Mouse (Mus musculus): ENCODE data around the gene Tent4a.
A peak's percentile ranks its signal among the peaks of the same experiment; 100 is the strongest.
"Not testable (repeated sequence)": the region's sequence is repeated elsewhere in the genome, so short reads cannot be mapped to it uniquely, and the experiment has no call there.

The Tent4a gene

DNA sequence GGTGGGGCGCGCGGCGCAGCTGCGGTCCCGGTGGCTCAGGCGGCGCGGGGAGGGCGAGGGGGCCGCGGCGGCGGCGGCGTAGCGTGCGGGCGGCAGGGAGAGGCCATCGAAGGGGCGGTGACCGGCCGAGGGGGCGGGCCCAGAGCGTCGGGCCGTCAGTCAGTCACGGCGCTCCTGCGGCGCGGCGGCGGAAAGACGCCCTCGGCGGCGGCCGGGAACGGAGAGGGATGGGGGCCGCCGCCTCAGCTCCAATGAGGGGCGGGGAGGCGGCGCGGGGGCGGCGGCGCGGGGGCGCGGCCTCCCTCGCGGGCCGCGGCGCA, at the start of gene Tent4a:
TSS of gene Tent4a (minus strand) at position 284 of the 320 bp plus-strand sequence.
- DNase-seq (ENCODE audit: low spot score): no peak

DNA sequence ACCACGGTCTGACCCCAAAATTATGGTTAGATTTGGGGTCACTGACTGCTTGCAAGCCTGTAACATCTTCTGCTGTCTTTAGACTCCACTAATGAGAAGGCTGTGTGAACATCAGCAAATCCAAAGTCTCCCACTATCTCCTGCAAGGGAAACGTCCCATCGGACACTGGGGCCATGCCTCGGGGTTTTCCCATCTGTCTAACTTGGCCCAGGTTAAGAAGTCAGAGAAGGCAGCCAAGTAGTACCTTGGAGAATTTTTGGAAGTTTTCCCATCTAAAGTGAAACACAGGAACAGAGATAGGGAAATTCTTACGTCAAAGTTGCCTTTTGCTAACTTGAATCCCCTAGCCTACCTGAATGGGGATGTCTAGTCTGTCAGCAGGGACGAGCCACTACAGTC, 49.2 kb upstream of the Tent4a start:
- no peak for DNase-seq (ENCODE audit: low spot score)

DNA sequence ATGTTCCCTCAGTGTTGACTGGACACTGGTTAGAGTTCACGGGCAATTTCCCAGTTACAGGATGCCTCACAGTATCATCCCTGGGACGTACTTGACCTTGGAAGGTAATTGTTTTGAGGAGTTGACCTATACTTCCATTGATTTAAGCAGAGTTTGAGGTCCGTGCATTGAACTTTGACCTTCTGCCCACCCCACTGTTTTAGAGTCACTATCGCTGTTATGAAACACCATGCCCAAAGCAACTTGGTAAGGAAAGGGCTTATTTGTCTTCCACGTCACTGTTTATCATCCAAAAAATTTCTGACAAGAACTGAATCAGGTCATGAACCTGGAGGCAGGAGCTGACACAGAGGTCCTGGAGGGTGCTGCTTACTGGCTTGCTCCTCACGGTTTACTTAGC, 48.0 kb upstream of the Tent4a start:
- DNase-seq (ENCODE audit: low spot score): no peak

DNA sequence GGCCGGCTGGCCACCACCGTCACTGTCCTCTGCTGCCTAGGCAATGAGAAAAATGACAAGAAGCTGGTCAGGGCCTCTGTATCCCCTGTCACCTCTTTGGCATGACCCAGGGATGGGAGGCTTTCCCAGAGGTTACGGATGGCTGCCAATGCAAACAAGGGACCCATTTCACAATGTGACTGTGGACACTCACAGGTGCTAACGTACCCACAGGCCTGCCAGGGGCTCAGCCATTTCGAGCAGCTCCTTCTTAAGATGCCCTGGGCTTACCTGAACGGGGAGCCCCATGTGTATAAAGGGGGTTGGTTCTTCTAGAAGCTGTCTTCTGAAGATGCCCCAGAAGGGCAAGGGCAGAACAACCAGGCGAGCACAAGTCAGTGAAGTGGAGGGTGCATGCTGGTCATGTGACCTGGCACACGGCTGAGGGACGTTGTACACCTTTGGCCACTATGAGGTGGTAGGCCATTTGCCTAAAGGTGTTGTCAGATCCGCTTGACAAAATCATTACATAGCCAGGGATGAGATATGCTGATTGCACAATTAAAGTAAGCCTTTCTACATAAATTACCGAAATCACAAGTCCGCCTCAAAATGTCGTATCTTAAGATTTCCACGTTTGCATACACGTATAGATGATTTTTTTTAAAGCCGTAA, 42.9 kb upstream of the Tent4a start:
- no peak for DNase-seq (ENCODE audit: low spot score)

DNA sequence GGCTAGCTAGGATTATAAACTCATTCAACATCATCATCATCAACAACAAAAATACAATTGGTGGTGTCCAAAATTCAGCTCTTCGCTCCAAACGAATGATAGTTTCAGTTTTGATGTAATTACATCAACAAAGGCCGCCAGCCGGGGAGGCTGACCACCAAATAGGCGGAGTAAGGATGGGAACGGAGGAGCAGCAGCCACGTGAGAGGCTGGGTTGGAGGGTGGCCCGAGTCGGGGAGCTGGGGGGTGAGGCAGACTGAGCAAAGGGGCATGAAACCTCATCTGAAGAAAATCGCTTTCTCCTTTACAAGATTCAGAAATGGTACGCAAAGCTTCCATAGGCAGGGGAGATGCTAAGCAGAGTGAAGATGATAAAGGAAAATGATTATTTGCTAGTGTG, 42.3 kb upstream of the Tent4a start:
- DNase-seq (ENCODE audit: low spot score): no peak

DNA sequence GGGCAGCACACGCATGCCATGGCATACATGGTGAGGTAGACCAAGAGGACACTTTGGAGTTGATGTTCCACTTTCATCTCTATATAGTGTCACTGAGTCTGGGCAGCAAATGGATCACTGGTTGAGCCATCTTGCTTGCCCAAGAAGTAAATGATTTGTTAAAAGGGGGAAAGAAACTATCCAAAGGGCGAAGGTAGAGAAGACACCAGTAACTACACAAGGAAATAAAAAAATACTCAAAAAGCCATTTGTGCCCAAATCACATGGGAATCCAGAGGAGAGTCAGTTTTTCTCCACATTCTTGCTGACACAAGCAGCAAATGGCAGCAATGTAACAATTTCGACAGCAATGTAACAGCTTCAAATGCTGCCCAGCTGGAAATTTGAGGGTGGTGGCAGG, 38.2 kb upstream of the Tent4a start:
- DNase-seq (ENCODE audit: low spot score): no peak

DNA sequence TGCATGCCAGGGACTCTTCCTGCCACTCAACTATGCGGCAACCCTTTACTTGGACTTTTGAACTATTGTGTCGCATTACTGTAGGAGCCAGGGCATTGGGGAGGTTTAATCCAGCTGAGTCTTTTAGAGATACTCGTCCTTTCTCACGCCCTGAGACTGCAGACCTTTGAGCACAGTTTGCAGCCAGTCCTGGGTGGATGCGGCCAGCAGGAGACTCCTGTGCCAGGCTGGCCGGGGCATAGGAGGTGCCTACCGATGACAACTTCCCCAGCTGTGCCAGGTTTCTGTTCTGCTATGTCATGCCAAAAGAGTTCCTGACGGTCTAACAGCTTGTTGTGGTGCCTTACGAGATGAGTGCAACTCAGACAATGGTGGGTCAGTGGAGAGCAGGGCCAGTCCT, 34.8 kb upstream of the Tent4a start:
- DNase-seq (ENCODE audit: low spot score): no peak

DNA sequence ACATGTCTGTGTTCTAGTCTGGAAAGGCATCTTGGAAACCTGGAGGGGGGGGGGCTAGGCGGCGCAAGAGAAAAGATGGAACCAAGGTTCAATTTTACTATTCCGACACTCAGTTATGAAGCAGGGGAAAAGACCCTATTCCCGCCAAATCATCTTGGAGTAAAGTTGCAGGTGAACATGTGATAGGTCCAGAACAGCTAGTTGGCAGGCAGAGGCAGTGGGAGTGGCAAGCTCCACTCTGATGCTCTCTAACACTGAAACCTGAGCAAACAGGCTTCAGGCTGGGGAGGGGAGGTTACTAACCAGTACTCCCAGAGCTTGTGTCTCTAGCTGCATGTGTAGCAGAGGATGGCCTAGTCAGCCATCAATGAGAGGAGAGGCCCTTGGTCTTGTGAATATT, 31.0 kb upstream of the Tent4a start:
- not testable (repeated sequence) for DNase-seq (ENCODE audit: low spot score)

DNA sequence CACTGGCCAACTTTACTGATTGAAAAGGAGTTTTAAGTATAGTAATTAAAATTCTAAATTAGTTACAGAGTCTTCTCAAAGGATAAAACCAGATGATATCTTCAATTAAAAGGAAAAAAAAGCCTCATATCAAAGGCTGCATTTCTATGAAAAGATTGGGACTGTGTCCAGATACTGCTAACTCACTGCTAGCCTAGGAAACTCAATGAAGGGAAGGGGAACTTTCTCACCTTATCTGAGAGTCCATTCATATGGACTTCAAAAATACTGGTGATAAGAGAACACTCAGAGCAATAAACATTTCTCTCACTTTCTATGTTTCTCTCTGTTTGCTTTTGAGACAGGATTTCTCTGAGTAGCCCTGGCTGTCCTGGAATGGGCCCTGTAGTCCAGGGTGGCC, 30.2 kb upstream of the Tent4a start:
- DNase-seq (ENCODE audit: low spot score): no peak

DNA sequence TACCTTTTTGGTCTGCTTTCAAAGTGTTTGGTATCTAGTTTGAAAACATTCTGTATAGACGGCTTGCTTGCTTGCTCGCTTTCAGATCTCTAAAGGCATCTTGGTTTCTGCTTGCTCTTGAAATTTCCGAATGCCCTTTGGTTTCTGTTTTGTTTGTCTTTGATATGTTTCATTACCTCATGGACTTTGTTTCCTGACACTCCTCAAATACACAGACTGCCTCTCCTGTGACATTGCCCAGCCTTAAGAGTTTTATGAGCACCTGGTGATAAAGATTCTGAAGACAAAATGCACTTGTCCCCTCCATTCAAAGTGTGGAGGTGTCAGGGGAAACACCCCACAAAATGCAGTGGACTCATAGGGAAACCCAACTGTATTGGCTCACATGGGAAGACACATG, 29.5 kb upstream of the Tent4a start:
- no peak for DNase-seq (ENCODE audit: low spot score)

DNA sequence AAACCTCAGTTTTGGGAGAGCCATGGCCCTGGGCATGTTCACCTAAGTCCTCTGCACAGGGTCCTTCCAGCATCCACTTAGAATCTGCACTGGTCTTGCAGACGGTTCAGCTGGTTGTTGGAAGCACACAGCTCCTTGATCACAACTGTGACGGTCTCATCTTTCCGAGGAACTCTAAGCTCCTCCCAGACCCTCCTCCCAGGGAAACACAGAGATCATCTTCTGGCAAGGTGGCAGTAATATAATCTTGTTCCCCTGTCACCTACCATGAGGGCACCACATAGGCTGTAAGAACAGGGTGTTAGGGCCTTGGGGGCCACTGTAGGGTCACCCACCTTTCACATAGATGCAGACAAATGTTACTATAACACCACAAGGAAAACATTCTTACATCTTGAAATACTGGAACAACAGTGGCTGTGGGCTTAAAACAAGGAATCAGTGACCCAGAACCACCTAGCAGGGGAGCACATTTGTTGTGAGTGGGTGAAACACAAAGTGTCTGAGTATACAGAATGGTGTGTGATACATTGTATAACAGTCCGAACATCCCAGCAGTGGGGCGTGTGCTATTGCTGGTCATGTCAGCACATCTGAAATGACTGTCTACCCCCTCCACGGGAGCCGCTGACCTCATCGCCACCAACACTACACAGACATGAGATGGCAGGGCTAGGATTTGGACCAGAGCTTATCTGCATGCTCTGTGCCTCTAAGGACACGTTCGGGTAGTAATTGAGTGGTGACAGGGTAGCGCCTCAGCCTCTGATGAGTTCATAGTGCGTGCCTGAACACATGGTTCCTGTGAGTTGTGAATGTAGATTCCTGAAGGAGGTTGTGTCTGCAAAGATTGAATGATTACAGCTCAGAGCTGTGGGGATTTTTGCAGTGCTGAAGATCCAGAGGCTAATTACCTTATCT, 28.5 kb upstream of the Tent4a start:
- no peak for DNase-seq (ENCODE audit: low spot score)

DNA sequence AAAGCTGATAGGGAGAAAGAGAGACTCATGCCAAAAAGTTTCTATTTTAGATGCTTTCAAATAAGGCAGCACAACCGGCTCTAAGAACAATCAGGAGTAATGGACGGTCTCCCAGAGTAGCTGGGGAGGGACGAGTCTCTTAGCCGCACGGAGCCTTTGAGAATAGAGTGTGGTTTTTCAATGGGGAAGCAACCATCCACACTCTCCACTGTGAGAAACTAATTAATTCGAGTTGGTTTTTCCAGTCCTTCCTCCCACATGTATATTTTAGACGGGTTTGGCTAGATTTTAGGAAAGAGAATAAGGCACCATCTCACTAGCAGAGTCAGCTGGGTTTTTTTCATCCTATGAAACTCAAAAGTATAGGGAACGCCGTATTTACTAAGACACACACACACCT, 27.6 kb upstream of the Tent4a start:
- DNase-seq (ENCODE audit: low spot score): no peak

DNA sequence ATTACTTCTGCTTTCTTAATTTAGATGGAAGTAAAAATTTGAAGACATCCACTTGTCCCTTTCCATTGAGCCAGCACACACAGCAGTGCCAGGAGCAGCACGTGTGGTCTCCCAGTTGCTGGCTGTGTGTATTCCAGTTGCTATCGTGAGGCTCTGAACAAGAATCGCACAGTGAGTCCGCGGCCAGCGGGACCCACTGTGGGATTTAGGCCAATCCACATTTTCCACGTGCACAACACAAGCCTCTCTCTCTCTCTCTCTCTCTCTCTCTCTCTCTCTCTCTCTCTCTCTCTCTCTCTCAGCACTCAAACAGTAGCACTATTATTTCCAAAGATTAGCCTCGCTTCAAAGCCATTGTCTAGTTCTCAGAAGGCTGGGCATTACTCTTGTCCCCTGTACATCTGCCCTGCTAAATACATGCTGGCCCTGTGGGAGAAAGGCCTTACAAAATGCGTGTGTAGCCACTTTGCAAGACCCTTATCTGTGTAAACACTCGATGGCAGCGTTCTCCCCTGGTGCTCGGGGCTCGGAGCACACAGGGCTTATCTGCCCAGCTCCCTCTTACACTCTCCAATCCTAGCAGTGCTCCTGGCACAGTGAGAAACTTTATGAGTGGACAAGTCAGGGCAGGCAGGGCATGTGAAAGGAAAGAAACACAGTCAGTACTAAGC, 25.0 kb upstream of the Tent4a start:
- DNase-seq (ENCODE audit: low spot score): peak; percentile 20

DNA sequence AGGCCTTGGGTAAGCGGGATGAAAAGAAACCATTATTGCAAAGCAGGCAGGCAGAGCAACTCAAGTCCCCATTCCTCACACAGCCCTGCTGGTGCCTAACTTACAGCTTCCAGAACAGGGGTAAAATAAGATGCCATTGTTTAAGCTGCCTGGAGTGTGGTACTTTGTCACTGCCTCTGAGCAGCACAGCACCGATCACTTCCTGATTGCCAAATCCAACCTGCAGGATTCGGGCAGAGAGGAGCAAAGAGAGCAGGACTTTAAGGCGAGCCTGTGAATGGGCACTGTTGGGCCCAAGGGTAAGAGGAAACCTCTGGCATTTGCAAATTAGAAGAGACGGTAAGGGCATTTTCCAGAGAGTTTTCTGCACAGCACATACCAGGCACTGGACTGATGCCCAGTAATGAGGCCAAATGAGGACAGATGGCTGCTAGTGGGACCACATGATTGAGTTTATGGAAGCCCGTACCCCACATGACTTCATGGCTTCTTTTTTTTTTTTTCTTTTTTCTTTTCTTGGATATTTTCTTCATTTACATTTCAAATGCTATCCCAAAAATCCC, 23.8 kb upstream of the Tent4a start:
- no peak for DNase-seq (ENCODE audit: low spot score)

DNA sequence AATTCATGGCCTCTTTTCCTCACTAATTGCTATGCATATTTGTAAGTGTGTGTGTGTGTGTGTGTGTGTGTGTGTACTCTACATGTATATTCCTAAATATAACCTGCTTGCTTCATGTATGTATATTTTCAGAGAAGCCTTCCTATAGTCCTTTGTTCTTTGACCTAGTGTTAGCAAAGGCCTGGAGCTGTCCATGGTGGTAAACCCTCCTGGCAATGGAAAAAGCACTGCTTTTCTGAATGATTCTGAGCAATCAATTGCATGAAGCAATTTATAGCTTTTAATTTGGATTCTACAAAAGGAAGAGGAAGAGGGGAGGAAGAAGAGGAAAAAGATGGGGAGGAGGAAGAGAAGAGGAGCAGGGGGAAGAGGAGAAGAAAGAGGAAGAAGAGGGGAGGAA, 22.3 kb upstream of the Tent4a start:
- DNase-seq (ENCODE audit: low spot score): no peak

DNA sequence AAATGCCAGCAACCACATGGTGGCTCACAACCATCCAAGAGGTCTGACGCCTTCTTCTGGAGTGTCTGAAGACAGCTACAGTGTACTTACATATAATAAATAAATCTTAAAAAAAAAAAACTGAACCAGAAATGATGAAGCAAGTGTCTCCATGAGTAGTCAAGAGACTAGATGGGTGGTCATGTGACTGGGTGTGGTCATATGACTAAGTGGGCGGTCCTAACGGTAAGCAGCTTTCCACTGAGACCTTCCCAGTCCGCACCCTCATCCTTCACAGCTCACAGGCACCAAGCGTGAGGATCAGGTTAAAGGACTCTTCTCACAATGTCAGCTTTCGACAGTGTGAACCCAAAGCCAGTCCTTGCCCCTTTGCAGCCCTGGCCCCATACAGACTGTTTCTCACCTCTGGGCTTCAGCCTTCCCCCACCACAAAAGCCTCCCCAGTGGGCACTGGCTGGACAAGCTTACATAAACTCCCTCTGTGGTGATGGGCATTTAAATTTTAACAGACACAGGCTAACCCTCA, 21.6 kb upstream of the Tent4a start:
- DNase-seq (ENCODE audit: low spot score): no peak

DNA sequence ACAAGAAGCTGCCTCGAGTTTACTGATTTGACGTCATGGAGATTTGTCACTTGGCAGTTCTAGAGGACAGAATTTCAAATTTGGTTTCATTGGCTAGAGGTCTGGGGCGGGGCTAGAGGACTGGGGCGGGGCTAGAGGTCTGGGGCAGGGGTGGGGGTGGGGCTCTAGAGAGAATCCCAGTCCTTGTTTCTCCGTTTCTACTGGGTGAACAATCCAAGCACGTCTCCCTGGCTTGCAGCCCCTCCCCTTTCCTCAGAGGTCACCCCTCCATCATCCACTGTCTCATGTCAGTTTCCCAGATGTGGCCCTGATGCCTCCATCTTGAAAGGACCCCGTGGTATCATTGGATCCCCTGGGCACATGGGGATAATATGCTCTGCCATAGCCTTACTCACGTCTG, 20.6 kb upstream of the Tent4a start:
- DNase-seq (ENCODE audit: low spot score): no peak

DNA sequence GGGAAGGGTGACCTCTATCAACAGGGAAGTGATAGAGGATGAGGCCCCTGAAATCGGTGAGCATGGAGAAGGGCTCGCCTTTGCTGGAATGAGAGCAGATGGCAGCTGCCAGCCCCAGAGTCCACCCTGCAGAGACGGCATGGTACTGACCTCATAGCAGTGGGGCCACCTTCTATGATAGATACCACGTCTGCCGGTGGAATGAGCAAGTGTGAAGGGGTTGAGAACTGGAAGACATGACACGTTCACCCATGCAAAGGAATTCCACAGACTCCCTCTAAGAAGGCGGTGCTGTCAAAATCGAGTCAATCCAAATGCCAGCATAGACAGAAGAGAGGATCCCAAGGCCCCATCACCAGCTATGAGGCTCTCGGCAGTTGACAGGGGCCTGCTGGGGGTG, 19.8 kb upstream of the Tent4a start:
- DNase-seq (ENCODE audit: low spot score): no peak

DNA sequence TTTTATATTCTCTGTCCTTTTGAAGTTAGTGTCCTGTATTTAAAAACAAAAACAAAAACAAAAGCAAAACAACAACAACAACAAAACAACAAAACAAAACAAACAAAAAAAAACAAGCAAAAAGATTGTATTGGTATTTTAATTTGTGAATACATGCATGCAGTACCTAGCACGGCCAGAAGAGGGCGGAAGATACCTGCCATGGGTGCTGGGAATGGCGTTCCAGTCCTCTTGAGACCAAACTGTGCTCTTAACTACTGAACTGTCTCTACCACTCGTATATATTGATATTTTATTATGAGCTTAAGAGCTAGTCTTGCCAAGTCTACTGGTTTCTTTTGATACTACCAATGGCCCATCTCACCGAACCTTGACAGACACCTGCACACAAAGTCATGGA, 18.6 kb upstream of the Tent4a start:
- peak; percentile 78 for DNase-seq (ENCODE audit: low spot score)

DNA sequence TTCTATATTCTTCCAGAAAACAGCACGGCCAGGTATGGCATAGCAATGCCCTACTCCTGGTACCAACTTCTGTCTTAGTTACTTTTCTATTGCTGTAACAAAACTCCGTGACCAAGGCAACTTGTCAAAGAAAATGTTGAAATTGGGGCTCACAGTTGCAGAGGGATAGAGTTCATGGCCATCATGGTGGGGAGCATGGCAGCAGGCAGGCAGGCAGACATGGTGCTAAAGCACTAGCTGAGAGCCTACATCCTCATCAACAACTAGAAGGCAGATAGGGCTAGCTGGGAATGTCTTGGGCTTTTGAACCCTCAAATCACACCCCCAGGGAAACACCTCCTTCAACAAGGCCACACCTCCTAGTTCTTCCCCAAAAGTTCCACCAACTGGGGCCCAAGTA, 16.4 kb upstream of the Tent4a start:
- DNase-seq (ENCODE audit: low spot score): no peak

DNA sequence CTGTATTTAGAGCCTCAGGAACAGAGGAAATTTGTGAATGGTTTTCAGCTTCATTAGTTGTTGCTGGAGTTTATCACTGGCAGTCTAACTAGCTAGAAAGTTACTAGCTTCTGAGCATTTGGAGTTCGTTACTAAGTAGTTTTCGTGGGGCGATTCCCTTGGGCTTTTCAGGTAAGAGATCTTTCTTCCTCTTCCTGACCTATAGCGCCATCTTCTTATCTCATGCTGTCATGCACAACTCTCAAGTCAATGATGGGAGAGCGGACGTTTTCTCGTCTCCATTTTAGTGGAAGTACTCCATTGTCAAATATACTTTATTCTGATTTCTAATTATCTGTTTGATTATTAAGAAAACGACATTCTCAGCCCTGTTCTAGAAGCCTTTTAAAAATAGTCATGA, 15.6 kb upstream of the Tent4a start:
- no peak for DNase-seq (ENCODE audit: low spot score)

DNA sequence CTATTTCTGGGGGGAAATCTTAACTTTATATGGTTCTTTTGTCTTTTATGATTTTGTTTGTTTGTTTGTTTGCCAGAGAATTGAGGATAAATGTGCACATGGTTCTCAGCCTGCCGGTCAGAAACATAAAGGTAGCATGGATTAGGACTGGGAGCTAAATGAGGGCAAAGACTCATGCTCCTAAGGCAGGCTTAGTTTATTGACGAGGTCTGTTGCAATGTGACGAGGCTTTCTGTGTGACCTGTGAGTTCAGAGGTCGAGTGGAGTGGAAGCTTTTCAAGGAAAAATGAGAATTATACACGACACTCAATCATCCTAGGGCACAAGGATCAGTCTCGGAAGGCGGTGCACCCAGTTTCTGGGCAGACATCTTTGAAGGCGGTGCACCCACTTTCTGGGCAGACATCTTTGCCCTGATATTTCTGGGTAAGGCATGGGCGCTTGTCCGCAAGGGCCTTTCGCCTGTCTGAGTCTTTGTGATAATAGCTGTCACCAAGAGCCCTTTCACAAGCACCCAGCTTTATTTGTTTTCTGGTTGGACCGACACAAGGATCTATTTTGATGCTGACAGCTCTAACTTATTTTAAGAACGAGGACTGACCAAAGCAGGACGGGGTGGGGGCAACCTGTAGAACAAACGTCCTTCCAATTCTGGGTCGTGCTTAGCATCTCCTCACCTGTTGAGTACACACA, 13.2 kb upstream of the Tent4a start:
- no peak for DNase-seq (ENCODE audit: low spot score)
